Mouse (Mus musculus): ENCODE measurements around the gene E330034G19Rik.
"Not testable (repeated sequence)": the region's sequence is repeated elsewhere in the genome, so short reads cannot be mapped to it uniquely, and the experiment has no call there.

E330034G19Rik gene

DNA sequence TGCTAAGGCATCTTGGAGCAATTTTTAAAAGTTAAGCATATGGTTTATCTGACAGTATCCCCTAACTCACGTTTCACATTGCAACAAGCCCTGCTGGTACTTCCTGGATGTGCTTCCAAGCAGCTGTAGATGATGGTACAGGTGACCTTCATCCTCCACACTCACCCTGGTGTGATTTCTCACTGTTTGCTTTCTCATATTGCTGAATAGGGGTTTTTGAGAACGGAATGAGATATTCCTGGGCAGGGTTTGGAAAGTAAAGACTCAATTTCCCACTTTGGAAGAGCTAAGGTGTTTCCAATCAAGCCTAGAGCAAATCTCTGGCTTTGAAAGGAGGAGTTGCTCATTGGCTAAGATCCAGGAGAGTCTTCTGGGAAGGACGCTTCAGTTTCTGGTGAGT lies at the start of gene E330034G19Rik:
TSS of gene E330034G19Rik (plus strand) at position 301 of the 400 bp plus-strand sequence.
- DNase-seq = no peak

DNA sequence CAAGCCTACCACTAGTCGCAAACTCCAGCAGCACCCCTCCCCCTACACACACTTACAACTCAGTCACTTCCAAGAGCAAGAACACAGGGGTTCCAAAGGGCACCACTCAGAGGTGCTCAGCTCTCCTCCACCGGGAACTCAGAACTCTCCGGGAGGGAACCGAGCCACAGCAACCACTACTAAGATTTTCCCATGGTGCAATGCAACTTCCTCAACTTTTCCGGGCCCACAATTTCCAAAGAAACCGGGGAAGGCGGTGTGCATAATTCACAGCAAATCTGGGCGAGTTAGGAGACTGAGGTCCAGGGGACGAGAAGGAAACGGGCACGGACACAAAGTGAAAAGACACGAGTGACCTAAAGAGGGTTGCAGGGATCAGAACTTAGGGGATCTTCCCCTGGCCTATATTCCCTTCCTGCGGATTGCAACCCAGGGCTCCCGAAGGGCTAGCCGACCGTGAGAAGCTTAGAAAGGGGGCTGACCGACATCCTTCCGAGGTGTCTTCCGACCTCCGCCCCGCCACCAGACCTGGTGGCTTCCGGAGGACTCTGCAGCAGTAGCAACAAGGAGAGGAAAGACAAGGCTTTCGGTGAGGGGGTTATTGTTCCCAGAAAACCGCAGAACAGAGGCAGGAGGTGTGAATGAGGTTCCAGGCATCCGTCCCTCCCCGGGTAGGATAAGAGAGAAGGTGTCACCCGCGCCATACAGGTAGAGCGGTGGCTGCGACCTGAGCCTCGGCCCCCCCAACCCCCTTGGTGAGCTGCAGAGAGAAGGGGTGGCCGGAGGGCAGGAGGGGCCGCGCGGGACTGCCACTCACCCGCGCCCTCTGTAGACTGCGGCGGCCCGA lies 48.5 kb upstream of the E330034G19Rik start:
- peak; percentile 22 to 34 for DNase-seq

DNA sequence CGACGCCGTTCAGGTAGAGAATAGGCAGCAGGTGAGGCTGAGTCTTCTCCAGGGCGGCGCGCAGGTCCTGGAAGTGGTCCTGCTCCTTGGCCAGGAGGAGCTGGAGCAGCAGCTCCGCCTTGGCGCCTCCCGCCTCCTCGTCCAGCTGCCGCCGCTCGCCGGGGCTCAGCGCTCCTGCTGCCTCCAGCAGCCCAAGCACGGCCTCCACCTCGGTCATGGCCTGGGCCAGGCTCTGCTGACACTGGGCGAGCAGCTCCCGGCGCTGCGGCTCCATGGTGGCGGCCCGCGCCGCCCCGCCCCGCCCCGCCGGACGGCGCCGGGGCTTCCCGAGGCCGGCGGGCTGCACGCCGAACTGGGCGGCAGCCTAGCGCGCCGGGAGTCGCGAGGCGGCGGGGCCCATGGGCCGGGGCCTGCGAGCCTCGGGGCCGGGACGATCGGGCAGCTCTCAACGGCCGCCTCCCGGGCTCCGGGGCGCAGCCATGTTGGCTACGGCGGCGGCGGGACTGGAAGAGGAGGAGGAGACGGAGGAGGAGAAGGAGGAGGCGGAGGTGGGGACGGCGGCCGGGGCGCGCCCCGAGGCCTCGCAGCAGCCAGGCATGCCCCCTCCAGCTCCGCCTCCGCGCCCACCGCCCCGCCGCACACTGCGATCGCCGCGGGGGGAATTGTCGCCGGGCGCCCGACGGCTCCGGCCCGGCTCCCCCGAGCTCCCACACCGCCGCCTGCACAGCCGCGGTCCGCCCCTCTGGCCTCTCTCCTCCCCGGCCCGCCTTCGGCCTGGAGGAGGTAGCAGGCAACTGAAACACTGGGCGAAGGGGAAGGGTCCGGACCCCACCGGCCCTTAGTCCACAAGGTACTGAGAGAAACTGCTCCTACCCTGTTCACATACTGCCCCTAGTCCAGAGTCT lies 47.6 kb upstream of the E330034G19Rik start, which contains the start of gene Dlg5:
TSS of gene Dlg5 (minus strand) at position 744 of the 905 bp plus-strand sequence.
- DNase-seq = peak; percentile 79 to 80

DNA sequence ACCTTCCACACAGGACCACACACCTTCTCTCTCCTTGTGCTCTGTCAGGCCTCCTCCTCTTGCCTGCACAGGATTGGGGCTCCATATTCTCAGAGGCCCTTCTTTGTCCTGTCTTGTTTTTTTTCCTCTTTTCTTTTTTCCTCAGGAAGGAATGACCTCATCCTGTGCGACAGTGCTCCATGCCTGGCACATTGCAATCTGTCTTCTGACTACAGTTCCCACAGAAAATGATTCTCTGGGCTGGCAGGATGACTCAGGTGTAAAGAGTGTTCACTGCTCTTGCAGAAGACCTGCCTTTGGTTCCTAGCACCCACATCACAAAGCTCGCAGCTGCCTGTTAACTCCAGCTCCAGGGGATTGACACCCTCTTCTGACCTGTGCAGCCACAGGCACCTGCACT lies 43.1 kb upstream of the E330034G19Rik start:
- no peak for DNase-seq

DNA sequence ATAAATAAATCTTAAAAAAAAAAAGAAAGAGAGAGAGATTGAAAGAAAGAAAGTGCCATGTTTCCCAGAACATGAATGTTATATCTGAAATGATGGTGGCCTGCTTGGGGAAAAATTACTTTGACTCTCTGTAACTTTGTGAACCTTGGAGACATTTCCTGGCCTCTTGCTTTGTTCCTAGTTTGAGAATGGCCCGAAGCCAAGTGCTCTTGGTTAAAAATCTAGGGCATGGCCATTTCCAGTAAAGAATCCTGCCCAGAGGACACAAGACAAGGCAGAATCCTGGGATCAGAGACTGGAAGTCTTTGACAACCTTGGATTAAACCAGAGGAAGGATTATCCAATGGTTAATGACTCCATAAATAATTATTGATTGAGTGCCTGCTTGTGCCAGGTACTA lies 41.7 kb upstream of the E330034G19Rik start:
- no peak for DNase-seq

DNA sequence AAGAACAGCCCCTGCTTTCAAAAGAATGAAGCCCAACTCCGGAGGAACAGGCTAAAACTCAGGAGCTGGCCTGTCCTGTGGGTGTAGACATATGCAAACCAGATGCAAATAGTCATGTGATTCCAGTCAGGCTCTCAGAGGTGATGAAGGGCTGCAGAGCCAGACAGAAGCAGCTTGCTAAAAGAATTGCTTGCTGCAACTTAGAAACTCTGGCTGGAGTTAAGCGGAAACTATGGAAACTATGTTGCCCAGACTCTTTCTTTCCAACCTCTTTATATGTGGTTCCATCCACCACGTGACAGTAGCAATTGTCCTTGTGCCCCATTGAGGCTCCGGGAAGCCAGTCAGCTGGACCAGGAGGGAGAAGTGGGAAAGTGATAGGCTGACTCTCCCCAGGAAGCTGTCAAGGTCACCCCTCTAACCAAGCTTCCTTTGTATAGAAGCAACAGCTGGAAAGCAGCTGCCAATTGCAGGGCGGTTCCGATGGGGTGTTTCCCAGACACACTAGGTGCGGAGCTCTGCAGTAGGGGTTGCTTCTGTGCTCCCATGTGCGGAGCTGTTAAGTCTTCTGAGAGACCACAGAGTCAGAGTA lies 39.3 kb upstream of the E330034G19Rik start:
- no peak for DNase-seq

DNA sequence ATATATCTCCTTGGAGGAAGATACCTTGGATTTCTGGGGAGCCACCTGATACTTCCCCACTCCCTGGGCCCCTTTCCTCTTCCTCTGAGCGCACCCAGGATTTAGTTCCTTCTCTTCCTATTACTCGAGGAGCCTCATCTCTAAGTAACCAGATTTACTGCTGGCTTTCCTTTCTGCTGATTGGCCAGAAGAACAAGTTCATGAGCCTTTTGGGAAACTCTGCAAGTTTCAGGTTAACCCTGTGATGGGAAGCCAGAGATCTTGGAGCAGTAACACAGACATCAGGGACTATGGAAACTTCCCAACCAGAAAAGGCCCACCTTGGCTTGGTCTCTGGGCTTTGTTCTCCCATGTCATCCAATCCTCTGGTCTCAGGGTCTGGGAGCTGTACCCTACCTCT lies 37.1 kb upstream of the E330034G19Rik start:
- no peak for DNase-seq

DNA sequence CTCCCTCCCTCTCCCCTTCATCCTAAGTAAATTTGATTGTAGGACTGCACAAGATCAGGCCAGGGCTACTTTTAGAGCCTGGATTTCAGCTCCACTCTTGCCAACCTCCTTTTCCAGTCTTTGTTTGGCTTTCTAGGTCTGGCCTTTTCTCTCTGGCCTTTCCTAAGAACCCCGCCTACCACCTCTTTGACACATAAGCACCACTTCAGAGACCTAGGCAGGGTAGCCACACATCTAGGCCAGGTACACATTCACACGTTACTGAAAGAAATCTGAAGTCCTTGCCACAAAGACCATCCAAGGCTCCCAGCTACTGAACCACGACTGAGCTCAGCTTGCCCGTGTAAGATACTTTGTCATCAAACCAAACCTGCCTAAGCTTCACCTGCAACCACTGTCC lies 32.6 kb upstream of the E330034G19Rik start:
- DNase-seq = no peak

DNA sequence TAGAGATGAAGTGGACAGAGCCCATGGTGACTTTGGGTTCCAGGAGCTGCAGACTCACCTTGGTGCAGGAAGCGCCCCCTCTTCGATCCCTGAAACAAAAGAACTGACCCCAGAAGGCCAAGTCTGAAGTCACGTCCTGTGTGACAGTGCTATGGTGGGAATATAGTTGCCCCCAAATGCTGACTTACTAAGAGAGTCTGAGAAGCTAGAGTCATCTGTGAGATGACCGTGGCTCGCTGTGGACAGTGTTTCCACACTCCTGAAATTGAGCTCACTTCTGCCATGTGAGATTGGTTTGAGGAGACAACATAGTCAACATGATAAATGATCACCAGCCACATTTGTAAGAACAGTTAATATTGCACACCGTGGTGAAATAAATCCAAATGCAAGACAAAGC lies 30.6 kb upstream of the E330034G19Rik start:
- DNase-seq = no peak

DNA sequence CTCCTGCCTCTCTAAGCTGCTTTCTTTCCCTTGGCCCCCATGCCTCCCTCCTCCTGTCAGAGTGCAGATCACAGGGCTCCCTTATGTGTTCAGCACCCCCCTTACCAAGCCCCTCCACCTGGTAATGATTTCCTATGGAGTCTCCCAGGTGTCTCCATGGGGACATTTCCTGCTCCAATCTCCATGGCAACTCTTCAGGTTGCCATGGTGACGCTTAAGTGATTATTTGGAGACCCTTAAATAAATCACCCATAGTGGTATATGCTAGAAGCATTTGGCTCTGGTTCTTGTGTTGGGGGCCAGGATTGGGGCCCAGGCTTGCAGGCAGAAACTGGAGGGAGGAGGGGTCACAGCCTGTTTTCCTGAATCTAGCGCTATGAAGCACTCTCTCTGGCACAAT lies 30.1 kb upstream of the E330034G19Rik start:
- no peak for DNase-seq

DNA sequence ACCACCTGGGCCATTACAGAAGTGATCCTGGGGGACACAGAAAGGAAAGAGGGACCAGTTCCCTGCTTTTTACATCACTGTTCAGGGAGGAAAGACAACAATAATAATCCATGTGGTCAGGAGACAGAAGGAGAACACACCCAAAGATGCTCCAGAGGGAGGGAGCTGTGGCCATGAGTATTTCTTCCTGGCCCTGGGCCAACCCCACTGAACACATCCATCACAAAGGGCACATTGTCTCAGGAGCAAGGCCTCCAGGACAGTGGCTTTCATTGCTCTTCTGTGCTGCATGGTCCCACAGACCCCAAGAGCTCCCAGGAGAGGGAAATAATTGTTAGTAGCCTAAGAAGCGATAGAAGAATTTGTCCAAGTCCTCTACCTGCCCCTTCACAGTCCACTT lies 23.4 kb upstream of the E330034G19Rik start:
- DNase-seq = peak in 1 of 2 experiments; percentile 11

DNA sequence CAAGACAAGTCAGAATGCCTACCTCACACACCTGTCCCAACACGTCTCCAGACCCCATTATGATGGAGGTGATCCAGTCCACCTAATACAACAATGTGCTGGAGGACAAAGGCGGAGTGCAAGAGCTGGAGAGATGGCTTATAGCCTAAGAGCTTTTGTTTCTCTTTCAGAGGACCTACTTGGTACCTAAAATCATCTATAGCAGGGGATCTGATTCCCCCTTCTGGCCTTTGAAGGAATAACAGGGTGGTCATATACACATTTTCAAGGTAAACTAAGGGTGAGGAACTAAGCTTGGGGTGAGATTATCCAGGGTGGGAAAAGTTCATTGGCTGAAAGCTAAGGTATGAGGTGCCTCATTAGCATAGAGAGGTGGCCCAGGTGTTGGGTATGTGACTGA lies 19.4 kb upstream of the E330034G19Rik start:
- DNase-seq = peak in 1 of 2 experiments; percentile 27

DNA sequence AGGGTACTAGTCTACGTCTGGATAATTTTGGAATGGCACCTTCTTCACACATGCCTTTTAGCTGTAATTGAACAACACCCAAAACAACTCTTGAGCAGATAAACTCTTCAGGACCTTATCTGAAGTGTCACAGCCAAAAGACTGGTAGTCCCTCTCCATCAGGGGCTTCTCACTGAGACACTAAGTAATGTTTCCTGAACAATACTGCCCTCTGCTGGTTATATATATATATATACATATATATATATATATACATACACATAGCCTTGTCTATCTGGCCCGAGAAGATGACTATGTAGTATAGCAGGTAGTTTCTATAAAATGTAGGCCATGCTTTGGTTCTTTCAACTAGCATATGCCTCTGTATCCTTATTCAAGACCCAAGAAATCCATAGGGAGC lies 17.5 kb upstream of the E330034G19Rik start:
- no peak for DNase-seq

DNA sequence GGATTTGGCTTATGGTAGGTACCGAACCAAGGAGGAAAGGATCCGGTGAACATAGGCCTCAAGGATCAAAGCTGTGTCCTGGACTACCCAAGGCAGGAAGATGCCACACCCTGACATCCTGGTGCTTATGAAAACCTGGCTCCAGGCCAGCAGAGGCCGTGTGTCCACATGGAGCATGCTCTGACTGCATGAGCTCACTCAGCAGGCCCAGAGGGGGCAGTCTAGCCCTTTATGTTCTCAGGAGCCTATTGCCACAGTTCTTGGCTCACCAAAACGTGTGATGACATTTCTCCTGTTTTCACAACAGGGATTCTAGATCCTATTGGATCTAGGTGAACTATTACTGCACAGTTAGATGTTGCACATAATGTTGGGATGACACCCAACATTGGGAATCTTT lies 11.7 kb upstream of the E330034G19Rik start:
- peak in 1 of 2 experiments; percentile 12 for DNase-seq

DNA sequence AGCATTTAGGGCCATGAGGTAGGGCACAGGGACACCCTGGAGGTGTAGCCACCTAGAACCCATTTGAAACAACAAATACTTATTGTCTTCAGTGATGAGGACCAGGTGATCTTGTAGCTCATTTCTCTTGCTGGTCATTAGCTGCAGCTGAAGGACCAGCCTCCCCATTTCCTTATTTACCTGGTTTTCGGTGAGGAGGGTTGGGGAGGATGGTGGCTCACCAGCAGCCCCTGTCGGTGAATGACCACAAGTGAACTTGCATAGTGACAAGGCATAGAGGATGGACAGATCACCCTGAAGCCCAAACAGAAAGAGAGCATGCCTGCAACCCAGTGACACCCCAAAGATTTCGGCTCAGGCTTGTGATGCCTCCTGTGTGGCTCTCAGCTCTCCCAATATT lies 10.7 kb upstream of the E330034G19Rik start:
- DNase-seq = peak in 1 of 2 experiments; percentile 0

DNA sequence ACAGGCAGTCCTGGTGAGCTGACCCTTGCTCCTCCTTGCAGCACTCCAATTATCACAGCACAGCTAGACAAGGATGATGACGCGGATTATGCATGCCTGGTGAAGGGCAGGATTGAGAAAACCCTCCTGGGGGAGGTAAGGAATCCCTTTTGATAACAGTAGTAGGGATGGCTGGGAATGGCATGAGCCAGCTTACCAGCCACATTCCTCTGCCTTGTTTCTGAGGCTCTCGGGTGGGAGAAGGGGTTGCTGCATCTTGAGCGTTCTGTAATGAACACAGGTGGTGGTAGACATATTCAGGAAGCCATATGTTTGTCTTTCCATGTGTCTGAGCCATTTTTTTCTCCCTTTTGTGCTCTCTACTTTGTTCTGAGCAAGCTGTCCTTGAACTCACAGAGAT lies 6.9 kb upstream of the E330034G19Rik start:
- peak in 1 of 2 experiments; percentile 0 for DNase-seq

DNA sequence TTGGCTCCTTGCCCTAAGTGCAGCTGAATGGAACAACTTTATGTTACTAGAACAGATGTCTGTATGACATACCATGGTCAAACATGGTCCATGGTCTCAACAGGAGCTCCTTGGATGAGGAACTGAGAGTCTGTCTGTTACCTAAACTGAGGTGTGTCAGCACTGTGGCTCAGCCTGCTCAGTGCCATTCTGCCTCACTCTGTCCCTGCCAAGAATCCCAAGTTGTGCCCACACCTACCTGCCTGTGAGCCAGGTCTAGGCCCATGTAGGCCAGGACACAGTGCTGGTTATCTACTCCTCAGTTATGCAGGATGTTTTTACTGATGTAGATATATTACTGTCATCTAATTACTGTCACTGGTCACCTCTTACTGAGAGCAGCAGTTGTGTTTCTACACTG lies 2.3 kb upstream of the E330034G19Rik start:
- DNase-seq = no peak

DNA sequence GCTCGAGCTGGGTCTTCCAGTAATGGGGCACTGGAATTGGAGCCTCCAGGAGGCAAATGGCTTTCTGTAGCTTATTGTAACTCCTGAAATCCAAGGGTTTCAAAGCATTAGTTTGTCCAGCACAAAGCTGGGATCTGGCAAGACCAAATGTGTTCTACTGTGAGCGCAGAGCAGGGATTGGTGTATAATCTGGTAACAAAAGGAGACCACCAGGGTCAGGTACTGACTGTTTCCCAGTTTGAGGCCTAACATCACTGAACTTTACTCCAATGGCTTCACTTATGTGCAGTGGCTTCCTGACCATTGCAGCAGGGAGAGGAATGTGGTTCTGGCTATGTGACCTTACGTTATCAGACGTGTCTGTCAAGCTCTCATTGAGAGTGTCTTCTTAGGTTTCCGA lies 617 bp downstream of the E330034G19Rik start:
- no peak for DNase-seq

DNA sequence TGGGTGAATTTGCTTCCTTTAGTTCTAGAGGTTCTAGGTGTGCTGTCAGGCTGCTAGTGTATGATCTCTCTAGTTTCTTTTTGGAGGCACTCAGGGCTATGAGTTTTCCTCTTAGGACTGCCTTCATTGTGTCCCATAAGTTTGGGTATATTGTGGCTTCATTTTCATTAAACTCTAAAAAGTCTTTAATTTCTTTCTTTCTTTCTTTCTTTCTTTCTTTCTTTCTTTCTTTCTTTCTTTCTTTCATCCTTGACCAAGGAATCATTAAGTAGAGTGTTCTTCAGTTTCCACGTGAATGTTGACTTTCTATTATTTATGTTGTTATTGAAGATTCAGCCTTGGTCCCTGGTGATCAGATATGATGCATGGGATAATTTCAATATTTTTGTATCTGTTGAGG lies 9.1 kb downstream of the E330034G19Rik start:
- peak in 1 of 2 experiments; percentile 9 for DNase-seq

DNA sequence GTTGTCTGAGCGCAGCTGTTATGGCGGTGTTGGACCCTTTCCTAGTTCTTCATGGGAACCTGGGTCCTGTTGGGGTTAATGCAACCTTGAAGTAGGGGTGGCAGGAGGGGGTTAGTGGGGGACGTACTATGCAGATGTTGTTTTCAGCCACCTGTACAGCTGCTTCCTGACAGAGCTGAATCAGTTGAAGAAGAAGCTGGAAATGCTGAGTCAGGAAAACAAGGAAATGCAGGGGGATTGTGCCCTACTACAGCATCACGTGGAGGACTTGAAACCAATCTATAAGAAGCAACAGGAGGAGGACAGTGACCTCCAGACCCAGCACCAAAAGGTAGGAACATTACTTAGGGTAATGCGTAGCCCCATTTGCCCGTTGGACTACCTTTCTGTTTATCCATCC lies 13.7 kb downstream of the E330034G19Rik start:
- no peak for DNase-seq

DNA sequence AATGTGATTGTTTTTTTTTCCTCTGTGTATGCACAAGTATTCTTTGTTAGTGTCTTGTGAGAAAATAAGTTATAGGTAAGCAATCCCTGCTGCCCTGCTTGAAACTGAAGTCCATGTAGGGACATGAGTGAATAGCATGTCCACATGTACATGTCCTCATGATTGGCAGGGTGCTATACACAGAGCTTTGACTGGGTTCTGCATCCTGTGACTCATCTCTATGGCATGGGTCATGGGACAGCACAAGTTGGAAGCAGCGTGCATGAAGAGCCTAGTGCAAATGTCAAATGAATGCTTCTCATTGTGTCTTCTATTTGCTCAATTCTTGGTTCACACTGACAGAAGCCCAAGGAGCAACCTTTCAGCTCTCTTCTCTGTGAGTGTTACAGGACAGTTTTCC lies 14.1 kb downstream of the E330034G19Rik start:
- DNase-seq = no peak

DNA sequence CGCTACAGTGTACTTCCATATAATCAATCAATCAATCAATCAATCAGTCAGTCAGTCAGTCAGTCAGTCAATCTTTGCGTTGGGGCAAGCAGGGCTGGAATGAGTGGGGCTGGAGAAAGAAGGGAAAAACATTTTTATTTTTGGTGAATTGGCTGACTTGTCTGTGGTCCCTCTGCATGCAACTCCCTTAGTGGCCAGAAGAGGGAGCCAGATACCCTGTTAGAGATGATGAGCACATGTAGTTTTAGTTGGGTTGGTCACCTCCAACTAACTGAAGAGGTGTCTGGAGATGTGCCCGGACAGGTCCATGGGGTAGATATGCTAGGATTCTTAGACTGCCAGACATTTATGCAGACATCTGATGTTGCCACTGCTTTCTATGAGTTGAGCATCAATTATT lies 18.1 kb downstream of the E330034G19Rik start:
- peak; percentile 64 to 78 for DNase-seq

DNA sequence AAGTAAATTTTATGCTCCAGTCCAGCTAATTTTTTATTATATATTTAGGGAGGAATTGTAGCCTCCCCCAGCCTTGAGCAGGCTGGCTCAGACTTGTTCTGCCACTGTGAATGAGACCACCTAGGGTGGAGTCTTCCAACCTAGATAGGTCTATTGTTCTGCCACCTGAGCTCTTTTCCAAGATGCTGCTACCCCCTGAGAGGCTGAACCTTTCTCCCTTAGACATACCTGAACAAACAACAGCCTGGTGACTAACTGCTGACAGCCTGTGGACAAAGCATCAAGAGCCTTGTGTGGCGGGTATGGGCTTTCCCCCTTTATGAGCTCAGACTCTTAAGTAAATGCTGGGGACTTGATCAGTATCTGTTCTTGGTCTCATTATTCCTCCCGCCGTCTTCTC lies 54.0 kb downstream of the E330034G19Rik start:
- not testable (repeated sequence) for DNase-seq
